Mouse (Mus musculus) embryonic fibroblast, embryonic 13.5 days (primary cell): Measurements from ENCODE around the gene Gm14569. TPM values are rescaled to one million over a fixed set of nuclear protein-coding genes. Genes with fewer than 3 reads are reported as not detected.
A peak's percentile ranks its signal among the peaks of the same experiment; 100 is the strongest.

ENCODE experiments used
- H3K27ac ChIP-seq: 2 replicates; pipeline ENCODE4 v1.5.1; 2012; ENCODE audit warnings: low read length, control low read depth, inconsistent platforms; ENCODE audit not compliant: insufficient read depth
- H3K4me1 ChIP-seq: 2 replicates; pipeline ENCODE4 v1.6.1; 2011; ENCODE audit warnings: low read length; ENCODE audit not compliant: control insufficient read depth, insufficient read depth
- H3K4me3 ChIP-seq: 2 replicates; pipeline ENCODE4 v1.5.1; 2011; ENCODE audit warnings: mild to moderate bottlenecking, control low read depth, low read length; ENCODE audit not compliant: insufficient read depth
- CTCF ChIP-seq: IDR thresholded peaks from 2 replicates; pipeline ENCODE4 v1.5.1; 2011; ENCODE audit warnings: mild to moderate bottlenecking, control low read depth, low read length, moderate library complexity, borderline replicate concordance; ENCODE audit not compliant: insufficient read depth
- POLR2A ChIP-seq: IDR thresholded peaks from 2 replicates; pipeline ENCODE4 v1.6.1; 2011; ENCODE audit warnings: low read depth, mild to moderate bottlenecking, control low read depth, low read length, moderate library complexity
- polyA plus RNA-seq: library from polyadenylated mRNA; stranded (reverse); fragments of >200 nt; gene quantifications from 2 replicates; pipeline ENCODE4 v1.2.4, GENCODE M21; 2011; ENCODE audit warnings: low read depth; ENCODE audit not compliant: missing spikeins, insufficient read length

Gm14569 gene
- polyA plus RNA-seq, 1 experiment = not detected

- no peaks in the 10 kb centered on the region for H3K4me1 ChIP-seq
- H3K4me3 ChIP-seq = no peak overlapping the region
- H3K27ac ChIP-seq = no peak overlapping the region
- TF ChIP-seq POLR2A (no peak), CTCF (no peak)
Measured at GRCm38 (mm10) chrX:36474103-36474751, 17.4 kb downstream of the Gm14569 start.

- TF ChIP-seq CTCF (no peak), POLR2A (no peak)
- no peaks in the 10 kb centered on the region for H3K4me1 ChIP-seq
- H3K4me3 ChIP-seq = no peak overlapping the region
- no peak overlapping the region for H3K27ac ChIP-seq
Measured at GRCm38 (mm10) chrX:36456031-36456430, 35.6 kb downstream of the Gm14569 start.

GRCm38 (mm10) chrX:36437932-36438331, 53.7 kb downstream of the Gm14569 start:
- TF ChIP-seq CTCF (no peak), POLR2A (no peak)
- Histone ChIP-seq H3K27ac (no peak overlapping the region), H3K4me3 (no peak overlapping the region), H3K4me1 (no peaks in the 10 kb centered on the region)

GRCm38 (mm10) chrX:36434993-36435392, 56.6 kb downstream of the Gm14569 start:
- Histone ChIP-seq H3K27ac (no peak overlapping the region), H3K4me3 (no peak overlapping the region)
- TF ChIP-seq CTCF (no peak), POLR2A (no peak)

GRCm38 (mm10) chrX:36419153-36419552, 72.5 kb downstream of the Gm14569 start:
- no peak for TF ChIP-seq CTCF
- TF ChIP-seq POLR2A = no peak
- H3K4me3 ChIP-seq = no peak overlapping the region
- H3K4me1 ChIP-seq = no peaks in the 10 kb centered on the region
- no peak overlapping the region for H3K27ac ChIP-seq

More at GRCm38 (mm10) chrX:36434993-36435392, 56.6 kb downstream of the Gm14569 start:
- H3K4me1 ChIP-seq = no peaks in the 10 kb centered on the region

- Histone ChIP-seq H3K4me3 (no peak overlapping the region), H3K4me1 (no peaks in the 10 kb centered on the region), H3K27ac (no peak overlapping the region)
- TF ChIP-seq POLR2A (no peak), CTCF (no peak)
Measured at GRCm38 (mm10) chrX:36402316-36402715, 89.3 kb downstream of the Gm14569 start.

GRCm38 (mm10) chrX:36400980-36401379, 90.7 kb downstream of the Gm14569 start, which contains the start of gene Gm6268:
TSS of gene Gm6268 (plus strand) at chrX:36401280.
- H3K4me1 ChIP-seq = no peaks in the 10 kb centered on the region
- no peak within 1 kb of the TSS for H3K27ac ChIP-seq
- TF ChIP-seq CTCF (no peak), POLR2A (no peak)
- H3K4me3 ChIP-seq = no peak within 1 kb of the TSS

- TF ChIP-seq CTCF (no peak), POLR2A (no peak)
- no peak overlapping the region for H3K27ac ChIP-seq
- no peaks in the 10 kb centered on the region; the same call in 1 of the 2 replicates for H3K4me1 ChIP-seq
- no peak overlapping the region for H3K4me3 ChIP-seq
Measured at GRCm38 (mm10) chrX:36393279-36393678, 98.4 kb downstream of the Gm14569 start.

- no peak overlapping the region for H3K27ac ChIP-seq
- no peak for TF ChIP-seq CTCF
- no peak for TF ChIP-seq POLR2A
- no peaks in the 10 kb centered on the region; the same call in 1 of the 2 replicates for H3K4me1 ChIP-seq
Measured at GRCm38 (mm10) chrX:36392672-36393071, 99.0 kb downstream of the Gm14569 start.

GRCm38 (mm10) chrX:36390503-36390902, 101.1 kb downstream of the Gm14569 start:
- TF ChIP-seq POLR2A (no peak), CTCF (no peak)
- Histone ChIP-seq H3K27ac (peak overlapping the region; percentile 25; the same call in 1 of the 2 replicates), H3K4me3 (no peak overlapping the region), H3K4me1 (no peaks in the 10 kb centered on the region; the same call in 1 of the 2 replicates)

More at GRCm38 (mm10) chrX:36392672-36393071, 99.0 kb downstream of the Gm14569 start:
- H3K4me3 ChIP-seq = no peak overlapping the region

GRCm38 (mm10) chrX:36389971-36390370, 101.7 kb downstream of the Gm14569 start:
- TF ChIP-seq CTCF (no peak), POLR2A (no peak)
- H3K4me3 ChIP-seq = no peak overlapping the region
- no peak overlapping the region for H3K27ac ChIP-seq
- H3K4me1 ChIP-seq = peaks cover 3% of the 10 kb centered on the region
